Mouse (Mus musculus): ENCODE data around the gene Ctsl.

DNA sequence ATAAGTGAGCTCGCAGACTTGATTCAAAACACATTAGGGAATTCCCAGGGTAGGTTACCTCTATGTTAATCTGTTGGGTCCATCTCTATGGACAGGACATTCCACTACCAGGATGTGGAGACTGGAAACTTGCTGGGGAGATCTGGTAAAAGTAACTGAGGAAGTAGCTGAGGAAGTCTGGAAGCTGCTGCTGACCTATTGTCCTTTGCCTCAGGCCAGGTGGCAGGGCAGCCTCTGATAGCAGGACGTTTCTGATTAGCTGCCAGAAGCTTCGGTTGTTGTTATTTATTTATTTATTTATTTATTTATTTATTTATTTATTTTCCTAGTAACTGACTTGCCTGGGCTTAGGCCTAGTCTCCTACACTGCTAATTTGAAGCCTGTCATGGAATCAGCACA lies 32.8 kb upstream of the Ctsl start:
- no peak for TF ChIP-seq CTCF (IDR thresholded peaks at IDR 0.05; ENCODE audit: borderline replicate concordance, insufficient read depth, low read depth, low read length)
- TF ChIP-seq POLR2A (IDR thresholded peaks at IDR 0.05; ENCODE audit: borderline replicate concordance, insufficient read depth, low read length), result no peak

Data from cerebellum, adult 2 months (tissue).